Mouse (Mus musculus): ENCODE data around the gene Bdnf. TPM values are rescaled to one million over a fixed set of nuclear protein-coding genes. Genes with fewer than 3 reads are reported as not detected.

Gene Bdnf
- total RNA-seq (2014; fragmentation: Nextera tagmentation) = not detected in 2 replicates
- total RNA-seq (2017) = not detected in 2 replicates

GRCm38 (mm10) chr2:109674532-109674931 lies at the start of gene Bdnf:
TSS of gene Bdnf (plus strand) at chr2:109674700.
- no peak for ATAC-seq (replicated peaks; ENCODE audit: low FRiP score, low TSS enrichment, poor library complexity, severe bottlenecking)

GRCm38 (mm10) chr2:109626864-109627263 lies 47.6 kb upstream of the Bdnf start:
- no peak for ATAC-seq (replicated peaks; ENCODE audit: low FRiP score, low TSS enrichment, poor library complexity, severe bottlenecking)

- ATAC-seq (replicated peaks; ENCODE audit: low FRiP score, low TSS enrichment, poor library complexity, severe bottlenecking) = no peak
Measured at GRCm38 (mm10) chr2:109673509-109674455, 718 bp upstream of the Bdnf start.

GRCm38 (mm10) chr2:109675051-109675450 lies 551 bp downstream of the Bdnf start:
- ATAC-seq (replicated peaks; ENCODE audit: low FRiP score, low TSS enrichment, poor library complexity, severe bottlenecking) = no peak

- ATAC-seq (replicated peaks; ENCODE audit: low FRiP score, low TSS enrichment, poor library complexity, severe bottlenecking) = peak; percentile 78
Measured at GRCm38 (mm10) chr2:109675973-109676617, 1.6 kb downstream of the Bdnf start.

- ATAC-seq (replicated peaks; ENCODE audit: low FRiP score, low TSS enrichment, poor library complexity, severe bottlenecking) = no peak
Measured at GRCm38 (mm10) chr2:109676618-109676974, 2.1 kb downstream of the Bdnf start.

GRCm38 (mm10) chr2:109677221-109678089 lies 3.0 kb downstream of the Bdnf start:
- no peak for ATAC-seq (replicated peaks; ENCODE audit: low FRiP score, low TSS enrichment, poor library complexity, severe bottlenecking)

GRCm38 (mm10) chr2:109678090-109678409 lies 3.5 kb downstream of the Bdnf start:
- no peak for ATAC-seq (replicated peaks; ENCODE audit: low FRiP score, low TSS enrichment, poor library complexity, severe bottlenecking)

- ATAC-seq (replicated peaks; ENCODE audit: low FRiP score, low TSS enrichment, poor library complexity, severe bottlenecking) = no peak
Measured at GRCm38 (mm10) chr2:109678454-109678853, 4.0 kb downstream of the Bdnf start.

GRCm38 (mm10) chr2:109679446-109679845 lies 4.9 kb downstream of the Bdnf start:
- ATAC-seq (replicated peaks; ENCODE audit: low FRiP score, low TSS enrichment, poor library complexity, severe bottlenecking) = no peak

GRCm38 (mm10) chr2:109681071-109681470 lies 6.6 kb downstream of the Bdnf start:
- no peak for ATAC-seq (replicated peaks; ENCODE audit: low FRiP score, low TSS enrichment, poor library complexity, severe bottlenecking)

GRCm38 (mm10) chr2:109688661-109689060 lies 14.2 kb downstream of the Bdnf start:
- ATAC-seq (replicated peaks; ENCODE audit: low FRiP score, low TSS enrichment, poor library complexity, severe bottlenecking) = no peak

GRCm38 (mm10) chr2:109692266-109693177 lies 18.0 kb downstream of the Bdnf start:
- ATAC-seq (replicated peaks; ENCODE audit: low FRiP score, low TSS enrichment, poor library complexity, severe bottlenecking) = no peak

- ATAC-seq (replicated peaks; ENCODE audit: low FRiP score, low TSS enrichment, poor library complexity, severe bottlenecking) = no peak
Measured at GRCm38 (mm10) chr2:109693178-109694115, 18.9 kb downstream of the Bdnf start.

GRCm38 (mm10) chr2:109694116-109694837 lies 19.8 kb downstream of the Bdnf start:
- no peak for ATAC-seq (replicated peaks; ENCODE audit: low FRiP score, low TSS enrichment, poor library complexity, severe bottlenecking)

GRCm38 (mm10) chr2:109694838-109695225 lies 20.3 kb downstream of the Bdnf start:
- no peak; the same call in 1 of the 2 replicates for ATAC-seq (replicated peaks; ENCODE audit: low FRiP score, low TSS enrichment, poor library complexity, severe bottlenecking)

GRCm38 (mm10) chr2:109697151-109697550 lies 22.7 kb downstream of the Bdnf start:
- ATAC-seq (replicated peaks; ENCODE audit: low FRiP score, low TSS enrichment, poor library complexity, severe bottlenecking) = no peak
